Mouse (Mus musculus): Measurements from ENCODE around the gene Hacd3. TPM values are rescaled to one million over a fixed set of nuclear protein-coding genes. Genes with fewer than 3 reads are reported as not detected.
A peak's percentile ranks its signal among the peaks of the same experiment; 100 is the strongest.

The Hacd3 gene
- polyA plus RNA-seq (2012): 3.7 and 5.0 TPM in 2 replicates

DNA sequence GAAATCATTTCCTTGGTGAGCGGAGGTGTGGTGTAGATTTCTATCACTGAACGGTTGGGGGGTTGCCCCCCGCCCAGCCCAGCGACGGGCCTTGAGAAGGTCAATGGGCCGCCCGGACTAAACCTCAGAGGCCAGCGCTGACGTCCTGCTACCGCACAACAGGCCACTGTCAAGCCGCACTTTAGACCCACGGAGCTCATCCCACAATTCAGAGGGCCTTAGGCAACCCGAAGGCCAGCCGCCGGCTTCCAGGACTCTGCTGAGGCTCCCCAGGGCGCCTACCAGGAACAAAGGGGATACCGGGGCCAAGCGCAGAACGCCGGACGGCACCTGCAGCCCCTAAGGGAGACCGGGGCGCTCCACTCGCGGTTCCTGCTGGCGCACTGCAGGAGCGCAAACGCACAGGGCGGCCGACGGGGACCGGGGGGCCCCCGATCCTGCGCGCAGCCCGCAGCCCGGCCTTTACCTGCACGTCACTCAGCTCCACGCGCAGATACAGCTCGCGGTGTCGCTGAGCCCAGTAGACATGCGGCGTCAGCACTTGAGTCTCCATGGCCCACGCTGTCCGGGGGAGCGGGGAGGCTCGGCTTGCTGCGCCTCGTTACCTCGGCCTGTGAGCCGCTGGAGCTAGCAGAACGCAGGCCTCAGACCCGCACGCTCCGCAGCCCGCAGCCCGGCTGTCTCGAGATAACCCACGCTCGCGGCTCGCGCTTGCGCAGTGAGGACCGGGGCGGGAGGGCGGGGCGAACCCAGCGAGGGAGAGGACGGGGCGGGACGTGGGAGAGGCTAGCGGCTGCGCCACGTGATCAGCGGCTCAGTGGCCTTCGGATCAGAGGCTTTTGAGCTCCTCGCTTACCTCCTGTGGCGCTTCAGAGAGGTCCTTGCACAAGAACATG, at the start of gene Hacd3:
Gene Hacd3 (minus strand): TSS at position 703 of the 896 bp plus-strand sequence.
- TF ChIP-seq GATA1 (IDR thresholded peaks at IDR 0.05; ENCODE audit: low read length): no peak

- peak; percentile 90 for TF ChIP-seq GATA1 (IDR thresholded peaks at IDR 0.05; ENCODE audit: low read length)
Observed at GRCm38 (mm10) chr9:65070587-65070986, 49.1 kb upstream of the Hacd3 start.

GRCm38 (mm10) chr9:65064251-65064650, 42.8 kb upstream of the Hacd3 start:
- no peak for TF ChIP-seq GATA1 (IDR thresholded peaks at IDR 0.05; ENCODE audit: low read length)

- TF ChIP-seq GATA1 (IDR thresholded peaks at IDR 0.05; ENCODE audit: low read length): no peak
Observed at GRCm38 (mm10) chr9:65050981-65051380, 29.5 kb upstream of the Hacd3 start.

GRCm38 (mm10) chr9:65049422-65049821, 27.9 kb upstream of the Hacd3 start:
- no peak for TF ChIP-seq GATA1 (IDR thresholded peaks at IDR 0.05; ENCODE audit: low read length)

DNA sequence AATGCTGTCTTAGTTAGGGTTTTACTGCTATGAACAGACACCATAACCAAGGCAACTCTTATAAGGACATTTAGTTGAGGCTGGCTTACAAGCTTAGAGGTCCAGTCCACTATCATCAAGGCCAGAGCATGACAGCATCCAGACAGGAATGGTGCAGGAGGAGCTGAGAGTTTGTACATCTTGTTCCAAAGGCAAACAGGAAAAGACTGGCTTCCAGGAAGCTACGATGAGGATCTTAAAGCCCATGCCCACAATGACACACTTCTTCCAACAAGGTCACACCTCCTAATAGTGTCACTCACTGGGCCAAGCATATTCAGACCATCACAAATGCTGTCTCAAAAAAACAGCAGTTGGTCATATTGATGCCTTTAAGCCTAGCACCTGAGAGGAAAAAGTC, 25.5 kb upstream of the Hacd3 start:
- TF ChIP-seq GATA1 (IDR thresholded peaks at IDR 0.05; ENCODE audit: low read length): no peak

- TF ChIP-seq GATA1 (IDR thresholded peaks at IDR 0.05; ENCODE audit: low read length): no peak
Observed at GRCm38 (mm10) chr9:65041430-65041829, 19.9 kb upstream of the Hacd3 start.

GRCm38 (mm10) chr9:65036861-65037260, 15.4 kb upstream of the Hacd3 start:
- TF ChIP-seq GATA1 (IDR thresholded peaks at IDR 0.05; ENCODE audit: low read length): no peak

GRCm38 (mm10) chr9:65036456-65036855, 15.0 kb upstream of the Hacd3 start:
- no peak for TF ChIP-seq GATA1 (IDR thresholded peaks at IDR 0.05; ENCODE audit: low read length)

DNA sequence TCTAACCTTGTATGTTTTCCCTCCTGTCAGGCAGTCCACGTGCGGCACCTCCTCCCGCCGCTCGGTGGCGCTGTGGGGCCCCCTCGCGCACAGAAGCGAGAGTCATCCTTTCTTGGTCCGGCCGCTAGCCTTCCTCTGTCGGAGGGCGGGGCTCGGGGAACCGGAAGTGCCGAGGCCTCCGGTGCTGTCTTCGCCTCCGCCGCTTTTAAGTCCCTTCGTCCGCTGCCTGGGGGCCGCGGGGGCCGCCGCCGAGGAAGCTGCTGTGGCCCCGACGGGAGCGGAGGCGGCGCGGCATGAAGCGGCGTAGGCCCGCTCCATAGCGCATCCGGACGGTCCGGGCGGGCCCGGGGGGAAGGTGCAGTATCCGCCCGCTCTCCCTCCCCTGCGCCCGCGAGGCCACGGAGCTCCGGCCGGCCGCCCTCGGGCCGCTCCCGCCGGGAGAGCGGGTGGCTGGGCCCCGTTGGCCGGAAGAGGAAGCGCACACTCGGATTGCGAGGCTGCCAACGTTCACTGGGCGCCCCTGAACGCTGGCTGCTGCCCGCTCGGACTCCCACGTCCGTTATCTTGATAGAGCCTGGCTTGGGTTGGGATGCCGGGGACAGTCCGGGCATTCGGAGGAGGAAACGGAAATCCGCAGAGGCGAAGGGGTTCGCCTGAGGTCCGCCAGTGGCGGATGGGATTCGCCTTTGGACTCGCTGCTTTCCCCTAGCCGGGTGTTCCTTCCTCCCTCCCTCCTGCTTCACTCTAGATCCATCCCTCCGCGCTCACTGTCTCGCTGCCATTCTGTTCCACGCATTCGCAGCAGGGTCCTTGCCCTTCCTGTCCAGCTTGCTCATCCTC, 11.0 kb upstream of the Hacd3 start, which contains the start of gene Dpp8:
Gene Dpp8 (plus strand): TSS at position 146 of the 840 bp plus-strand sequence.
- TF ChIP-seq GATA1 (IDR thresholded peaks at IDR 0.05; ENCODE audit: low read length): no peak

GRCm38 (mm10) chr9:65031894-65032268, 10.4 kb upstream of the Hacd3 start:
- TF ChIP-seq GATA1 (IDR thresholded peaks at IDR 0.05; ENCODE audit: low read length): no peak

- no peak for TF ChIP-seq GATA1 (IDR thresholded peaks at IDR 0.05; ENCODE audit: low read length)
Observed at GRCm38 (mm10) chr9:65028313-65028712, 6.8 kb upstream of the Hacd3 start.

DNA sequence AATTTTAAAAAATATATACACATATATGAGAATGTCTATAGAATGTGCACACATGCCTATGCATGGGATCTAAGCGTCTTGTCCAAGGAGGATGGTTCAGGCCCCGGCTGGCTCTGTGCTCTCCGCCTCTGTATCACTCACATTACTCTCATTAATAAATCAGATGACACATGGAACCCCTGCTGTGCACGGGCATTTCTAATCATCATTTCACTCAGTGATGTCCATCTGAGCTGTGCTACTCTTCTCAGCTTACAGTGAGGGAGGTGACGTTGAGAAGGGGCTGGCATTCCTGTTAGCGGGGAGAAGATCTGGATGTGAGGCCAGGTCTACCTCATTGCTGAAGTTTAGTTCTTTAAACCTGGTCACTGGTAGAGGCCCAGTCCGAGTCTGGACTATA, 5.7 kb upstream of the Hacd3 start:
- TF ChIP-seq GATA1 (IDR thresholded peaks at IDR 0.05; ENCODE audit: low read length): no peak

DNA sequence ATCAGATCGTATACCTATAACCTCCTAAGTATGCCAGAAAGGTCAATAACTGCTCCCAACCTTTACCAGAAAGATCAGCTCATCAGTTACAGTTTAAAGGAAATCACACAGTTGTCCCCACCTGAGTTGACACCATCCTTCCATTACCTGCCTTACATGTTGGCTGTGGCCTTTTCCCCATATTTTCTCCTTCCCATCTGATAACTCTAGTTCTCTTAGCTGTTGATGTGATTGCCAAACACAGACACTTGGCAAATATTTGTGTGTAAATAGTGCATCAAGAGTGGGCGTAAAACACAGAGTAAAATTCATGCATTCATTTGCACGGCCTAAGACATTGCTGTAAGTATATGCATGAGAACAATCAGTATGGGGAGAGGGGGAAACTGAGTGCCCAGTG, 2.0 kb upstream of the Hacd3 start:
- TF ChIP-seq GATA1 (IDR thresholded peaks at IDR 0.05; ENCODE audit: low read length): no peak

- TF ChIP-seq GATA1 (IDR thresholded peaks at IDR 0.05; ENCODE audit: low read length): no peak
Observed at GRCm38 (mm10) chr9:65022580-65023135, 1.2 kb upstream of the Hacd3 start.
